Mouse (Mus musculus) stomach, postnatal 0 days (tissue): ENCODE results near the gene Senp2.

ENCODE experiments used
- CTCF ChIP-seq: IDR thresholded peaks from 2 replicates; pipeline ENCODE4 v1.5.1; 2016; ENCODE audit warnings: antibody characterized with exemption, low read depth, mild to moderate bottlenecking, moderate library complexity
- EP300 ChIP-seq: optimal IDR thresholded peaks from 2 replicates; pipeline ENCODE3; 2016; ENCODE audit warnings: antibody characterized with exemption

DNA sequence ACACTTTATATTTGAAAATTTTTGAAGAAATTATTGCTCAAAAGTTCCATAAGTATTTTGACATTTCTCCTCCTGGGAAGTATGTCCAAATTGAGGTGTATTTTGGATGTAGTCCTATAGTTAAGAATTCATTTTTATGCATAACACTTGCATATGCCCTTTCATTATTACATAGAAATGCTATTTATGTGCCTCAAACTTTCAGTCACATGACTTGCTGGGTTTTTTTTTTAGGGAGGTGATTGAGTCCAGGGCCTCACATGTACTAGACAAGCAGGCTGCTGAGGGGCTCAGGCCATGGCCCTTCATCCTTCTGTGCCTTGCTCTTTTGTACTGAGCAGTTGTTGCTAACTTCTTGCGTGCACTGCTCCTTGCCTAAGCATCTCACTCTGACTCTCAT, 30.7 kb downstream of the Senp2 start:
- TF ChIP-seq CTCF (no peak), EP300 (no peak)
